Mouse (Mus musculus) monocyte, adult 2 months (primary cell): ENCODE measurements at regions not wholly inside any gene's neighbourhood (a gene's known extent, or its start where the extent isn't known, plus 50 kb on each side); places are given as distances from the start of the nearest gene placed in this dataset.
A peak's percentile ranks its signal among the peaks of the same experiment; 100 is the strongest.

Source experiments
- DNase-seq, 2 experiments: peaks; one replicate each; pipeline ENCODE4 v3.0.0; 2022; ENCODE audit warnings: low spot score in 2 of 2, low read depth in 1 of 2

DNA sequence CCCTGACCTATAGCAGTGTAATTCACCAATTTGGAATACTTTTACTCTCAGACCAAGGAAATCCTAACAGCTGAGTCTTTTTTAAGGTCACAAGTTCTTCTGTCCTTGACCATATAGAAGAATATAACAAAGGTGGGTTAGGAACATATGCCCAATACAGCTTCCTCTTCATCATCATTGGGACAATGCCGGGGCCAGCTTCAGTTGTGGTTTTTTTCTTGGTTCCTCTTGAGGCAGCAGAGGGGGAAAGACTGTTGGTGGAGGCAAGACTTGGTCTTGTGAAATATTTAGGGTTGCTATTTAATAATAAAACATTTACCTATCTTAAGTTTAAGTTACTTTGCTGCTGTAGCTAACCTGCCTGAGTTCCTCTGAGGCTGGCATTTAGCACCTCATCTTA is 144.8 kb upstream of the Htr1f start:
- DNase-seq: no peak

DNA sequence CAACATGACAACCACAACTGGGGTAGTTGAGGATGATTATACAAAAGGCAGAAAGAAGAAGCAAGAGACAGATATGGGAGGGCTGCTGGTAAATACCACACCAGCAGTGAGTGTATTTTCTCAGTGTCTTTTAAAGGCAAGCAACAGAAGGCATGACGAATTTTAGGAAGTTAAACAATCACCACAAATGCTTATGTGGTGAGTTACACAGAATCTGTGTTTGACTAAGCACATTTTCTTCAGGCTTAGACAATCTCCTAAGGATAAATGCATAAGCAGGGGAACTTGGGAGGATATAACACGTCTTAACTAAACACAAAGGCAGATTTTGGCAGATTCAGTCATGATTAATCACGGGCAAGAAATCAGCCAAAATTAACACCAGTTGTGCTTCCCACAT is 141.8 kb upstream of the Htr1f start:
- DNase-seq: no peak

DNA sequence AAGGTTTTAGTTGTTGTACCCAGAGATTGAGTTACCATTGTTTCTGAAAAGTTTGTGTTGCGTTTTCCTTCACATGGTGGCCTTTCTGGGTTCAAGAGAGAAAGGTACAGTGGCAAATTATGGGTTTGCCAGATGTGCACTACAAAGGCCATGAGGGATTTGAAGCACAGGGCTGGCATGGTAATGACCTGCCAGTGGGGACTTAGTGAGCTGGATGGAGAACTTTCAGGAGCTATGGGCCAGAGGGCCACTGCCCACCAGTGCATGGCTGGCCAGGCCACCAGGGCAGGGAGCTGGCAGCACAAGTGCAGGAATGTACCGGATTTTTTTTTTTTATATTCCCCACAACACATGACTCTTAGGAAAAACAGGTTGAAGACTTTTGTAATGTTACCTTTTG is 128.8 kb upstream of the Htr1f start:
- no peak for DNase-seq

DNA sequence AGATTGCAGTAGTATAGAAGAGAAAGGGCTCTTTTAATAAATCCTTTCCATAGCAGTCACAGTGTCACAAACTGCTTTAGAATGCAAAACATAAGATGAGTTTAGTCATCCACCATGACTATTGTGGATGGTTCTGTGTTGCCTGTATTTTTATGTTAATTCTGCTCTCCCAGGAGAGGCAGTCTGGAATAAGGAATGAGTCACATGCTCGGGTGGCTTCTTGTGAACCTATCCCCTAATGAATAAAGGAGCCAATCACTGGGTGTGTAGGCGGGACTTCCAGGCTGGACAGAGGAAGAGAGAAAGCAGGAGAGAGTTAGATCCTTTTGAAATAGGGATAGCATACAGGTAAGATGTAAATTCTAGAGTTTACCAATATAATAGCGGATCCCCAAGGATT is 128.3 kb upstream of the Htr1f start:
- DNase-seq: no peak

DNA sequence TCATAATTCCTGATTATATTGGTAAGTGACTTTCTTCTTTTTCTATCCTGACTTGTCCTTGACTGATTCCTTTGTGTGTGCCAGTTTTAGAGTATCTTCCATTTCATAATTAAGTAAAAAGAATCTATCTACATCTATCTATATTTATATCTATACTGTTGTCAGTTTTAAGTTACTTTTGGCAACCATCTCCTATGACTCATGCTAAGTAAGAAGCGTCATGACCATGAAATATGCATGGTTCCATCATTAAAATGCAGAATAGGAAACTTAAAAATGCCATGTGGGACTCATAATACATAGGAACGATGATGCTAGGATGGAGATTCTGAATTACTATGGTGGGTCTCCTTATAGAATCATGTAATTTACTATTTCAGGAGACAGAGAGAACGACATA is 113.8 kb upstream of the Htr1f start:
- DNase-seq: no peak

DNA sequence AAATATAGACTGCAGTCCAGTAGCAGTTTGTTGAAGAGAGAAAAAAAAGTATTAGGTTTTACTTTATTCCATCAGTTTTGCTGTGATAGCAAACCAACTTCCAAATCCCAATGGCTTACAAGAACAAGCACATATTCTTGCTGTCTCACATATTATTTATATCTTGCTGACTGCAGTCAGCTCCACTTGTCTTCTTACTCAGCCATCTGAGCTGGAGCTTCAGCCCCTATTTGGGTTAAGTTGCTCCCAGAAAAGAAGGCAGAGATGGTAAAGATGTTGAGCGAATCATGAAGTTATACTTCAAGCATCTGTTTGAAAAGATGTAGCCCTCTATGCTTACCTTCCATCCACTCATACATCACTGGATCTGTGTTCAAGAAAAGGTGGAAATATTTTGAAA is 106.7 kb upstream of the Htr1f start:
- DNase-seq: no peak

DNA sequence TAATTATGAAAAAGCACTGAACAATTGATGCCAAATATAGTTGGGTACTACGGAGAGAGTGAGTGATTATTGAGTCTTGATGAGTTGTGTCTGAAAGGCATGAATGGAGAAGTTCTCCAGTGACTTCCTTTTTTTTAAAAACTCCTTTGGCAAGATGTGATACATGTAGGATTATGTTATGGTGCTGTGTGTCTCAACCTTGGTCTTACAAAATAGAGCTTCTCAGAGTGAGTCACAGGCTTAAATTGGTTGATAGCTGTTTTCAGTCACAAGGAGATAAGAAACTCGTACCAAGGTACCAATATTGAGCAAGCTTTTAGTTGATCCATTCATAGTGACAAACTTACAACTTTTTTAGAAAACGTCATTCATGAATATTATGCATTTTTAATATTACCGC is 95.7 kb upstream of the Htr1f start:
- DNase-seq: peak in 1 of 2 experiments; percentile 21

DNA sequence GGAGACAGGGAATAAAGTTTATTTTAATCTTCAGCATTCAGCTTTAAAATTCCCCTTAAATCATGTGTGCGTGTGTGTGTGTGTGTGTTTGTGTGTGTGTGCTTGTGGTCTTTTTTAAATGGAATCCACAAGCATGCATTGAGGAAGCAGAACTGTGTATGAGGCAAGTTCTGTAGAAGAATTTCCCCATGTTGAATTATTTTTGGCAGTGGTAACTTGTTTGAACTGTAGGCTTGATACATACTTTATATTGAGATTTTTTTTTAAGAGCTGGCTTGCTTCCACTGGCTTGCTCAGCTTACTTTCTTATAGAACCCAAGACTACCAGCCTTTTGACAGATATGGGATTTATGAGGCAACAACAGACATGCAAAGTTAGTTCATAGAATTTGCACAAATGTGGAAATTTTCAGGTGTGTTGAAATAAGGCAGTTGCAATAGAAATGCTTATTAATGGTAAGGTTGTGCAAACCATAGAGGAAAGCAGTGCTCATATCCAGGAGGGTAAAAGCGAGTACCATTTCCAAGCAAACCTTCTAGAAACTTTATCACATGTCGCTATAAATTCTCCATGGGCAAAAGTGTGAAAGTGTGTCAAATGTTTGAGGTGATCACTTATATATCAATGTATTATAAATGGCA is 91.7 kb upstream of the Htr1f start:
- no peak for DNase-seq

DNA sequence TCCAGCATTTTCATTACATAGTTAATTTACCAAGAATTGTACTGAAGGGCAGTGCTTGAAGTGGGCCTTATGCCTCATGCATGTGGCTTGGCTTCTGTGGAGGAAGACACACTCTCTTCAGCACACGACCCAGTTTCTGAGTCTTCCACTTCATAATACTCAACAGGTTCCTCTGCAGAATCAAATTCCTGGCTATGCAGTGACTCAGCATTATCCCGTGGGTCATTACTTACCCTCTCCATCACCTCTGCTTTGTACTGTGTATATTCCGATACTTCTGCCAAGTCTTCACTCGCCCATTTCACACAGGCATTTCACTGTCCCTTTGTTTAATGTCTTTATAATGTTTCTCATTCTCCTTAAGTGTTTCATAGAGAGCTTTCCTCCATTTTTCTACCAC is 90.1 kb upstream of the Htr1f start:
- no peak for DNase-seq

DNA sequence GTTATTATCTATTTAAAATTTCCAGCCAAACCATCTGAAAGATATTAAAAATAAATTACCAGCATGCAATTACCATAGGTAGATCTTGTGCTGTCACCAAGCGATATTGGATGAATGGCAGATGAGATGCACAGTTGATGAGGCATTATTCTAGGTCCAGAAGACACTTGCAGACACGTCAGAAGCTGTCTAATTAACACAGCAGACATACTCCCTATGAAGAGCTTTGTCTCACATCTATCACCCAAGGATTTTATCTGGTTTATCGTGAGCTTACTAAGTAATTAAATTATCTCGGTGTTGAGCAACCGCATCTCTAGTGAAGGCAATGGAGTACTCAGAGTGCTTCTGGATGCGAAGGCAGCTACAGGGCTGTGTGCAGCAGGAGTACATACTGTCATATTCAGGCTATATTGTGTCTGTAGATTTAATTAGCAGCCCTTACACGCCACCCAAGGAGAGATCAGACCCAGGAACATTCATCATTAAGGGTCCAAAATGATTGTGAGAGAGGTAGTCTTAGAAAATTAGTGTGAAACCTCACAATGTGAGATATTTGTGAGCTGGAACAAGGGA is 86.0 kb upstream of the Htr1f start:
- no peak for DNase-seq

DNA sequence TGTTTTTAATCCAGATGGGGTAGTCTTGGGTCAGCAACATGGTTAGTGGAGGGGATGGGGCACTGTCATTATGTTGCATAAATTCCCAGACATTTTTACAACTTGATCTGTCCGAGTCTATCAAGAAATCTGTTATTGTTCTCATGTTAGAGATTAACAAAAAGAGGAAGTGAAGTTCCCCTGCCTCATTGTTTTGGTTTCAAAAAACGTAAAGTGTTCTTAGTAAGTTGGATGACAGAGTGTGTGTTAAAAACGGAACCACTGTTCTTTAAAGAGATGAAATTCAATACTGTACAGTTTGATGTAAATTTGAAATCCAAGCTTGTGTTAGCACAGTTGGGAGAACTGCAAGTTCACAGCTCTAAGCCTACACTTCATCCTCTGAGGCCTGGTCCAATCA is 68.9 kb upstream of the Htr1f start:
- no peak for DNase-seq

DNA sequence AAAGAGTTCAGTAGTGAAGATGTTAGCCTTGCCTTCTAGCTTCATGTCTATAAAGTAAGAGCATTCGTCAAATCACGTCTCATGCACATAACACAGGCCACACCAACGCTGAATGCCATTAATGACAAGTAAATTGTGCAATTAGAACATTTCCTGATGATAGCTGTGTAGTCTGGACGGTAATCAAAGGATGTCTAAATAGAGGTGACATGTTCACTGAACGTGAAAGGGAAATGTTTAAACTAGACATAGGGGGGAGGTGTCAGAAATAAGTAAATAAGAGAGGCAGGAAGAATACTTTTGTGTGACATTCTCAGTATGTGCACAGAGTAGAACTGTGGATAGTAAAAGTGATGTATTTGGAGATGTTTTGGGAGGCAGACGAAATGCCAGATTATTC is 61.5 kb upstream of the Htr1f start:
- no peak for DNase-seq

DNA sequence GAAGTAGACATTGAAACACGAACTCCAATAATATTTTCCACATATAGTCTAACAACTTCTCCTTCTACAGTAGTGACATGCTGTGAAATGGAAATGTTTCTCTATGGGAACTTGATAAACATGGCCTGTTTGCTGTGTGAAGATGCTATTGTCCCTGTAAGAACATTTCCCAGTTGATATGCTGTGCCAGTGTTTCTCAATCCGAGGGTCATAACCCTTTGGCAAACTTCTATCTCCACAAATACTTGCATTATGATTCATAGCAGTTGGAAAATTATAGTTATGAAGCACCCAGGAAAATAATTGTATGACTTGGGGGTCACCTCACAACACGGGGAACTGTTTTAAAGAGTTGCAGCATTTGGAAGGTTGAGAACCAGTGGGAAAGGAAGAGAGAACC is 57.1 kb upstream of the Htr1f start:
- no peak for DNase-seq

DNA sequence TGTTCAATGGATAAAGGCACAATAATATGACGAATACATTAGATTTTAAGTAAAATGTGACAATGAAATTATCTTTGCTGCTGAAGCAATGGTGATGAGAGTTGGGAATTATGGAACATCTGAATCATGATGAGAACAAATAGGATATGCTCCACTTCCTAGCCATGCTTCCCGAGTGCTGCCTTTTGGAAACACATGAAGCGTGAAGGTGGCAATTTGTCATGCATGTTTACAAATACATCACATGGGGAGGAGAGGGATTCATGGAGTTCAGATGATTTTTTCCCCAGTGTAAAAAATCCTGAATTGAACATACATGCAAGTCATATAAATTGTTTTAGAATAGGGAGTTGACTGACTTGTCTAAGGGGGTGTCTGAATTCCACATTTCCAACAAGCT is 54.6 kb upstream of the Htr1f start:
- DNase-seq: no peak

DNA sequence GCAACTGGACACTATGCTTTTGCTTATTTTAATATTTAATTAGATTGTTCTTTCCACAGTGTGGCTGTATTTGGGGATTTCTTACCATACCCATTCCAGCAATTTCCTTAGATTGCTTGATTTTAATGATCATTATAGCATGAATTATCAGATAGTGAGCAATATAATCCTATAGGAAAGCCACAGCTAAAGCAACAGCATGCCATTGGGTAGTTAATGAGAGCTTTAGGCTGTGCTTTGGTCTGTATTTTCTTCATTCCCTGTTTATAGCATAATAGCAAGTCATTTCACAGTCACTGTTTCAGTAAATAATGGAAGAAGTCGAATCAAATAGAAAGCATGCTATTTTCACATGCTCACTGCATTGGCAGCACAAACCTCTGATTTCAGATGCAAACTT is 49.9 kb upstream of the Htr1f start:
- no peak for DNase-seq
